Mouse (Mus musculus): Measurements from ENCODE around the gene Chrdl1. TPM values are rescaled to one million over a fixed set of nuclear protein-coding genes. Genes with fewer than 3 reads are reported as not detected.

The Chrdl1 gene
- polyA plus RNA-seq, 1 experiment from 2014 or later: not detected

DNA sequence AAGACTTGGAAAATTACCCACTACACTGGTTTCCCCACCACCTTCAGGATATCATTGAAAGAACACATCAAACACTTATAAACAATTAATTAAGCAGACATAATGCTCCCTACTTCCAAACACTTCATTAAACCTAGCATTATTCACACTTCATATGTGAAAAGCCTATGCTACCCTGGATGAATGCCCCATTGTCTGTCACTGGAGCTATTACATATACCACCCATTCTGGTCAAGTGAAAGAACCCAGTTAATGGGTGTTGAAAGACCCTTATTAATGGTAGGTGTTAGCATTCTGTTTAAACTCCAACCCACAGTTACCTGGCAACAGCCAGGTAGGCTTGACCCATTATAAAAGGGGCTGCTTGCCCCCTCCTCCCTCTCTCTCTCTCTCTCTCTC lies 143.4 kb downstream of the Chrdl1 start:
- Histone ChIP-seq H3K27ac (no peak overlapping the region), H3K4me3 (ENCODE audit: inconsistent target) (no peak overlapping the region), H3K79me2 (ENCODE audit: inconsistent target) (no peaks in the 10 kb centered on the region), H3K36me3 (ENCODE audit: inconsistent target) (no peaks in the 10 kb centered on the region)

Other genes with a start within 250 kb of the Chrdl1 start
- gene Pak3, start 124.3 kb upstream of the Chrdl1 start, polyA plus RNA-seq (2018): not detected in 3 replicates